Mouse (Mus musculus) heart, postnatal 36 days (tissue): ENCODE measurements around the gene Dgkd. TPM values are rescaled to one million over a fixed set of nuclear protein-coding genes. Genes with fewer than 3 reads are reported as not detected.

Experiments used
- DNase-seq, 2 experiments: peaks; one replicate each; pipeline ENCODE4 v3.0.0; 2021 to 2022
- intact Hi-C: fragments of 180-260 bp; cut with DNase I; formaldehyde crosslinking; loops from one replicate; pipeline ENCODE4 v1.15.1; 2025
- total RNA-seq, 2 experiments: library from RNA; stranded (reverse); gene quantifications; 2 replicates each; pipeline ENCODE4 v1.2.3; 2021

Dgkd gene
- total RNA-seq, 2 experiments from 2014 or later = 51.1 to 56.3 TPM

- DNase-seq = peak; percentile 45 to 52
- intact Hi-C loops = loop anchor here (2.0 to 5.0 kb wide), 5 partner anchors 70 to 166 kb away; partner anchors contain the start of gene Dgkd
Measured at GRCm38 (mm10) chr1:87922666-87923065, 69.6 kb downstream of the Dgkd start.

GRCm38 (mm10) chr1:87924888-87925287, 71.8 kb downstream of the Dgkd start:
- intact Hi-C loops = loop anchor here (5.0 kb wide), 2 partner anchors 73 to 138 kb away; partner anchors contain the start of gene Dgkd
- DNase-seq = no peak

- intact Hi-C loops = no loop called here
- no peak for DNase-seq
Measured at GRCm38 (mm10) chr1:87929730-87930129, 76.6 kb downstream of the Dgkd start.

- DNase-seq = peak in 1 of 2 experiments; percentile 26
- intact Hi-C loops = no loop called here
Measured at GRCm38 (mm10) chr1:87933051-87933450, 80.0 kb downstream of the Dgkd start.

GRCm38 (mm10) chr1:87935095-87935494, 82.0 kb downstream of the Dgkd start:
- intact Hi-C loops = no loop called here
- no peak for DNase-seq

- intact Hi-C loops = no loop called here
- DNase-seq = no peak
Measured at GRCm38 (mm10) chr1:87935546-87935945, 82.5 kb downstream of the Dgkd start.

- DNase-seq = no peak
- intact Hi-C loops = no loop called here
Measured at GRCm38 (mm10) chr1:87936075-87936474, 83.0 kb downstream of the Dgkd start.

- no peak for DNase-seq
- intact Hi-C loops = no loop called here
Measured at GRCm38 (mm10) chr1:87936516-87936915, 83.4 kb downstream of the Dgkd start.

- DNase-seq = no peak
- intact Hi-C loops = no loop called here
Measured at GRCm38 (mm10) chr1:87941765-87942164, 88.7 kb downstream of the Dgkd start.

GRCm38 (mm10) chr1:87947681-87948091, 94.6 kb downstream of the Dgkd start:
- intact Hi-C loops = no loop called here
- DNase-seq = no peak

- no peak for DNase-seq
- intact Hi-C loops = no loop called here
Measured at GRCm38 (mm10) chr1:87951641-87952040, 98.6 kb downstream of the Dgkd start.

- intact Hi-C loops = no loop called here
- DNase-seq = no peak
Measured at GRCm38 (mm10) chr1:87953073-87953472, 100.0 kb downstream of the Dgkd start.

GRCm38 (mm10) chr1:87958931-87959330, 105.8 kb downstream of the Dgkd start:
- intact Hi-C loops = no loop called here
- DNase-seq = no peak

- intact Hi-C loops = no loop called here
Measured at GRCm38 (mm10) chr1:87959532-87959931, 106.4 kb downstream of the Dgkd start.

GRCm38 (mm10) chr1:87959998-87960431, 106.9 kb downstream of the Dgkd start:
- intact Hi-C loops = no loop called here
- no peak for DNase-seq

More at GRCm38 (mm10) chr1:87959532-87959931, 106.4 kb downstream of the Dgkd start:
- DNase-seq = no peak

GRCm38 (mm10) chr1:87960752-87961151, 107.7 kb downstream of the Dgkd start:
- DNase-seq = no peak
- intact Hi-C loops = no loop called here

GRCm38 (mm10) chr1:87961459-87962167, 108.5 kb downstream of the Dgkd start:
- intact Hi-C loops = no loop called here
- DNase-seq = no peak

GRCm38 (mm10) chr1:87970381-87970780, 117.3 kb downstream of the Dgkd start:
- DNase-seq = no peak
- intact Hi-C loops = no loop called here

- DNase-seq = no peak
- intact Hi-C loops = no loop called here
Measured at GRCm38 (mm10) chr1:87982291-87982690, 129.2 kb downstream of the Dgkd start.

GRCm38 (mm10) chr1:87992716-87993115, 139.6 kb downstream of the Dgkd start:
- intact Hi-C loops = no loop called here
- DNase-seq = no peak
